Mouse (Mus musculus): ENCODE measurements around the gene Dgke.

- TF ChIP-seq MAFK (IDR thresholded peaks at IDR 0.05; ENCODE audit: insufficient read depth, low read depth, low read length) (no peak), ZNF384 (IDR thresholded peaks at IDR 0.05; ENCODE audit: low read depth, low read length) (no peak), HCFC1 (IDR thresholded peaks at IDR 0.05; ENCODE audit: borderline replicate concordance, insufficient read depth, low read length) (no peak), ZC3H11A (IDR thresholded peaks at IDR 0.05; ENCODE audit: borderline replicate concordance, low read depth, low read length) (no peak)
These were observed 6.9 kb upstream of the Dgke start, which contains the start of gene Gm525 for GRCm38 (mm10) chr11:89073541-89073940.

Data from ES-E14 (cell line).